Mouse (Mus musculus): Measurements from ENCODE around the gene Wnt3. TPM values are rescaled to one million over a fixed set of nuclear protein-coding genes. Genes with fewer than 3 reads are reported as not detected.
"Not testable (repeated sequence)": the region's sequence is repeated elsewhere in the genome, so short reads cannot be mapped to it uniquely, and the experiment has no call there.

The Wnt3 gene
- total and polyA plus RNA-seq, 2 experiments from 2014 or later, result 11.1 to 12.5 TPM

DNA sequence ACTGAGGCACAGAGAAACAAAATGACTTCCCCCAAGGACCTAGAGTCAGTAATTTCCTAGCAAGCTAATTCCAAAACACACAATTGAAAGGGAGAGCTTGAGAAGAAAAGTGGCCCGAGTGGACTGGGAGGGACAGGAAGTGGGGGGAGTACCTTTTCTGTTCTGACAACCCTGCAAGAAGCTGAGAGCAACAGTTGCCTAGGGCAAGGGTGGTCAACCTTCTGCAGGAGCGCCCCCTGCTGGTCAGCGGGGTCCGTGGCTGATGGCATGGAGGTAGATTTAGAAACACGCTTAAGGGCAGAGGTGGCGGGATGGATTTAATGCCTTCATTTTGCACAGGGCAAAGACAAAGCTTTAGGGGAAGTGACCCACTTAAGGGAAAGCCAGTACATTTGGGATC is 15.2 kb upstream of the Wnt3 start:
- DNase-seq (ENCODE audit: low spot score), result peak; percentile 71
- no peaks in the 10 kb centered on the region for H3K27me3 ChIP-seq (ENCODE audit: insufficient read depth, low read length)

DNA sequence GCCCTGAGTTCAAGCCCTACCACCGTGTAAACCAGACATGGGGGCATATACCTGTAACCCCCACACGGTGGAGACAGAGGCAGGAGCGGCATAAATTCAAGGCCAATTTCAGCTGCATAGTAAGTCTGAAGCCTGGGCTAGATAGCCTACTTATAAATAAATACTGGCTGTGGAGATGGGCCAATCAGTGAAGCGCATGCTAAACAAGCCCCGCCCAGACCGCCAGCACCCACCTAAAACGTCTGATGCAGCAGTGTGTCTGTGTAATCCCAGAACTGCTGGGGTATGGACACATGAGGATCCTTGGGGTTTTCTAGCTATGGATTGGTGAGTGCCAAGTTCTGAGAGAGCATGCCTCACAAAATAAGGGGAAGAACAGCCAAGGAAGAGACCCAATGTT is 13.8 kb upstream of the Wnt3 start:
- no peak overlapping the region for H3K4me2 ChIP-seq (ENCODE audit: low read depth, low read length)
- H3K4me1 ChIP-seq (ENCODE audit: insufficient read depth, low read length), result peaks cover 3% of the 10 kb centered on the region; the same call in 1 of the 2 replicates
- no peak overlapping the region for H3K4me3 ChIP-seq (ENCODE audit: low read length)
- H3K27me3 ChIP-seq (ENCODE audit: insufficient read depth, low read length), result no peaks in the 10 kb centered on the region
- ATAC-seq (no peak), DNase-seq (ENCODE audit: low spot score) (no peak)
- H3K9ac ChIP-seq (replicated peaks; ENCODE audit: low read length), result no peak overlapping the region
- no peaks in the 10 kb centered on the region for H3K36me3 ChIP-seq (ENCODE audit: insufficient read depth, low read length)
- no peak for TF ChIP-seq CTCF (IDR thresholded peaks at IDR 0.05; ENCODE audit: low read depth)
- no peak overlapping the region for H3K27ac ChIP-seq
- H3K9me3 ChIP-seq (ENCODE audit: low read length), result no peaks in the 10 kb centered on the region
- WGBS, result 64% methylated on average over 7 of the region's 7 CpGs

More for the DNA sequence above, 15.2 kb upstream of the Wnt3 start:
- no peaks in the 10 kb centered on the region for H3K4me1 ChIP-seq (ENCODE audit: insufficient read depth, low read length)
- H3K9me3 ChIP-seq (ENCODE audit: low read length), result no peaks in the 10 kb centered on the region
- no peak overlapping the region for H3K4me3 ChIP-seq (ENCODE audit: low read length)
- no peaks in the 10 kb centered on the region for H3K36me3 ChIP-seq (ENCODE audit: insufficient read depth, low read length)
- H3K27ac ChIP-seq, result no peak overlapping the region
- no peak overlapping the region for H3K9ac ChIP-seq (replicated peaks; ENCODE audit: low read length)
- H3K4me2 ChIP-seq (ENCODE audit: low read depth, low read length), result no peak overlapping the region
- peak; percentile 92 for TF ChIP-seq CTCF (IDR thresholded peaks at IDR 0.05; ENCODE audit: low read depth)
- ATAC-seq, result 0 out of 2 replicates have a peak, but pooled peaks have one; percentile 43
- WGBS, result 17% methylated on average over 6 of the region's 6 CpGs

DNA sequence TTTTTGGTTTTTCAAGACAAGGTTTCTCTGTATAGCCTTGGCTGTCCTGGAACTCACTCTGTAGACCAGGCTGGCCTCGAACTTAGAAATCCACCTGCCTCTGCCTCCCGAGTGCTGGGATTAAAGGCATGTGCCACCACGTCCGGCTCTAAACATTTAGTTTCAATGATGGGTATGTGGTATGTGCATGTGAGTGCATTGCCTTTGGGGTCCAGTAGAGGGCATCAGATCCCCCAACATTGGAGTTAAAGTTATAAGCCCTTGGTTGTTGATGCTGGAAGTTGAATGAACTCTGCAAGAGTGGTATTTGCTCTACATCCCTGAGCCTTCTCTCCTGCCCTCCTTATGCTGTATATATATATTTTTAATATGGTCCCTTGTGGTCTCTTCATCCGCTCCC is 13.1 kb upstream of the Wnt3 start:
- H3K27ac ChIP-seq; H3K4me2 ChIP-seq (ENCODE audit: low read depth, low read length); H3K36me3 ChIP-seq (ENCODE audit: insufficient read depth, low read length); H3K4me3 ChIP-seq (ENCODE audit: low read length); H3K27me3 ChIP-seq (ENCODE audit: insufficient read depth, low read length); H3K9ac ChIP-seq (replicated peaks; ENCODE audit: low read length); ATAC-seq; H3K9me3 ChIP-seq (ENCODE audit: low read length); H3K4me1 ChIP-seq (ENCODE audit: insufficient read depth, low read length); DNase-seq (ENCODE audit: low spot score): not testable (repeated sequence)
- peak; percentile 31 for TF ChIP-seq CTCF (IDR thresholded peaks at IDR 0.05; ENCODE audit: low read depth)
- WGBS, result 90% methylated on average over 5 of the region's 5 CpGs

DNA sequence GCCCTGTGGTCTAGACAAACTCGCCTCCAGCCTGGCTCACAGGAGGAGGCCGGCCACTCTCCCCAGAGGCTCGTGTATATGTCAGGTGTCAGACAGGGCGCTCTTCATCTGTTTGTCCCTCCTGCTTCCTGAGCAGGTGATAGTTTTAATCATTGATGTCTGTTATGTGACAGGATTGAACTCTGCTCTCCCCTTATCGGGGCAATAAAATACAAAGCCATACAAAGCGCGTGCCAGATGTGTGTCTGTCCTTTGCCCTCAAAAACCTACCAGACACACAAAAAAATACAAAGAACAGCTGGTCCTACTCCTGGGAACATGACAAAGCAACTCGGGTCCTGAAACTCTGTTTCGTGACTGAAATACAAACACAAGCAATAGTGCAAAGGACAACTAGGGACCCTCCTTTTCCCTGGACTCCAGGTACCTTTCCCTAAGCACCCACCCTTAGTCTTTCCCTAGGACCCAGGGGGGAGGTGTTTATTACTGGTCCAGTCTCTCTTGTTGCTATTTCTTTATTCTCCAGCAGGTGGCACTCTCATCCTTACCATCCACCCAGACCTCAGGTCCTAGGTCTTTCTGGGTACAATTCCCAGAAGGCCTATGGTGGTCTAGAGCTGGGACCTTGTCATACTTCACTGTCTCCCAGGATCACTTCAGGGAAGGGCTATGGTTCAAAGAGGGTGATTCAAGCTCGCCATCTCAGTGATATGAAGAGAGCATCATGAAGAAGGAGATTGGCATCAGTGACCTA is 10.4 kb upstream of the Wnt3 start:
- H3K9me3 ChIP-seq (ENCODE audit: low read length), result no peaks in the 10 kb centered on the region
- H3K4me1 ChIP-seq (ENCODE audit: insufficient read depth, low read length), result peaks cover 6% of the 10 kb centered on the region
- H3K9ac ChIP-seq (replicated peaks; ENCODE audit: low read length), result no peak overlapping the region
- TF ChIP-seq CTCF (IDR thresholded peaks at IDR 0.05; ENCODE audit: low read depth), result peak; percentile 89
- WGBS, result 28% methylated on average over 10 of the region's 10 CpGs
- H3K36me3 ChIP-seq (ENCODE audit: insufficient read depth, low read length), result no peaks in the 10 kb centered on the region
- no peak overlapping the region for H3K4me2 ChIP-seq (ENCODE audit: low read depth, low read length)
- no peak overlapping the region for H3K27ac ChIP-seq
- no peak overlapping the region for H3K4me3 ChIP-seq (ENCODE audit: low read length)
- DNase-seq (ENCODE audit: low spot score), result peak; percentile 78
- peak; percentile 61 for ATAC-seq
- H3K27me3 ChIP-seq (ENCODE audit: insufficient read depth, low read length), result no peaks in the 10 kb centered on the region

DNA sequence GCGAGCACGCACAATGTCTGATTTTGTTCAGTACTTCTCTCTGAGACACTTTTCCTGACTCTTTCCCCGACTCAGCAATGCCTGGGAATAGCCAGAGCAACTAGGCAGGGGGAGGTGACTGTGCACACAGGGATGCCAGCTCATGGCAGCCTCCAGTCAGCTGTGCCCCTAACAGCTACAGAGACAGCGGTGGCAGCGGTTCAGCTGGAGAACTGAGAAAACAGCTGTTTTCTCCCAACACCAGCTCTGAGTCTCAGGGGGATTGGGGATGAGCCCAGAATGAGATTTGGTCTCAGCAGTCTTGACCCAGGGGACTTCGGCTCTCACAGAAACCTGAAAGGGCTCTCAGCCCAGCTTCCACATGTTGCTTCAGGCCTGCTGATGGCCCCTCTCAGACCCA is 9.3 kb upstream of the Wnt3 start:
- ATAC-seq (no peak), DNase-seq (ENCODE audit: low spot score) (no peak)
- no peak for TF ChIP-seq CTCF (IDR thresholded peaks at IDR 0.05; ENCODE audit: low read depth)
- H3K36me3 ChIP-seq (ENCODE audit: insufficient read depth, low read length), result no peaks in the 10 kb centered on the region
- no peaks in the 10 kb centered on the region; the same call in 1 of the 2 replicates for H3K27me3 ChIP-seq (ENCODE audit: insufficient read depth, low read length)
- no peak overlapping the region for H3K9ac ChIP-seq (replicated peaks; ENCODE audit: low read length)
- no peak overlapping the region for H3K4me3 ChIP-seq (ENCODE audit: low read length)
- H3K27ac ChIP-seq, result no peak overlapping the region
- WGBS, result 22% methylated on average over 6 of the region's 6 CpGs
- no peaks in the 10 kb centered on the region for H3K9me3 ChIP-seq (ENCODE audit: low read length)
- peaks cover 6% of the 10 kb centered on the region for H3K4me1 ChIP-seq (ENCODE audit: insufficient read depth, low read length)
- no peak overlapping the region for H3K4me2 ChIP-seq (ENCODE audit: low read depth, low read length)

DNA sequence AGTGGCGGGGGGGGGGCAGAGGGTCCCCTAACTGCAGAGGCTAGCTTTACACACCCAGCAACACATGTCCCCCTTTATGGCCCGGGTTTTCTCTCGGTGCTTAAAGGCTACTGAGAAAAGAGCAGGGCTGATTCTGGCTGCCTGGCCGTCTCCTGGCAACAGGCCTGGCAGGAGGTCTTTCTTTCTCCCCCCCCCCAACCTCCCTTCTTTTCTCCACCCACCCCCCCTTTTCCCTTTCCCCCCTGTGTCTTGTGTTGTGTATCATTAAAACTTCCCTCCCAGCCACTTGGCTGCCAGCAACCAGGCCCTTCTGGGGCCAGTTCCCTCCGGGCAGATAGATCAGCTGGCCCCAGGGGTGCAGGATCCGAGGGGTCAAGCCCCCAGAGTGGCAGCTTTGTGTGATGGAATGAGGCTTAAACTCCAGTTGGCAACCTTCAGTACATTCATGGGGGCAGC is 8.4 kb upstream of the Wnt3 start:
- Histone ChIP-seq H3K4me3 (ENCODE audit: low read length) (no peak overlapping the region), H3K4me1 (ENCODE audit: insufficient read depth, low read length) (peaks cover 6% of the 10 kb centered on the region), H3K27me3 (ENCODE audit: insufficient read depth, low read length) (peaks cover 7% of the 10 kb centered on the region; the same call in 1 of the 2 replicates), H3K36me3 (ENCODE audit: insufficient read depth, low read length) (no peaks in the 10 kb centered on the region), H3K27ac (no peak overlapping the region), H3K9ac (replicated peaks; ENCODE audit: low read length) (no peak overlapping the region), H3K4me2 (ENCODE audit: low read depth, low read length) (no peak overlapping the region), H3K9me3 (ENCODE audit: low read length) (no peaks in the 10 kb centered on the region)
- peak; percentile 52 for DNase-seq (ENCODE audit: low spot score)
- 13% methylated on average over 6 of the region's 6 CpGs for whole genome bisulfite sequencing
- TF ChIP-seq CTCF (IDR thresholded peaks at IDR 0.05; ENCODE audit: low read depth), result no peak
- peak; percentile 75 for ATAC-seq
